Mouse (Mus musculus) small intestine, adult 2 months (tissue): Measurements from ENCODE around the gene Olfr1425. TPM values are rescaled to one million over a fixed set of nuclear protein-coding genes. Genes with fewer than 3 reads are reported as not detected.
"Not testable (repeated sequence)": the region's sequence is repeated elsewhere in the genome, so short reads cannot be mapped to it uniquely, and the experiment has no call there.

Source experiments
- H3K27ac ChIP-seq: fragments of 200-500 bp; 2 replicates; pipeline ENCODE4 v1.5.1; 2012; ENCODE audit warnings: low read depth, low read length, control low read depth, inconsistent platforms; ENCODE audit not compliant: insufficient read depth
- H3K27me3 ChIP-seq: fragments of 200-500 bp; 2 replicates; pipeline ENCODE4 v1.6.1; 2012; ENCODE audit warnings: mild to moderate bottlenecking, moderate library complexity, low read length, inconsistent platforms; ENCODE audit not compliant: control insufficient read depth, insufficient read depth
- H3K36me3 ChIP-seq: fragments of 200-500 bp; 2 replicates; pipeline ENCODE4 v1.6.1; 2012; ENCODE audit warnings: mild to moderate bottlenecking, low read length, control low read depth, inconsistent platforms; ENCODE audit not compliant: control insufficient read depth, insufficient read depth
- H3K4me1 ChIP-seq: fragments of 200-500 bp; 2 replicates; pipeline ENCODE4 v1.6.1; 2012; ENCODE audit warnings: low read length, inconsistent platforms, mixed read lengths; ENCODE audit not compliant: control insufficient read depth, insufficient read depth, insufficient read length
- H3K4me3 ChIP-seq: fragments of 200-500 bp; 2 replicates; pipeline ENCODE4 v1.5.1; 2012; ENCODE audit warnings: low read depth, mild to moderate bottlenecking, control low read depth, inconsistent platforms, low read length, moderate library complexity
- CTCF ChIP-seq: fragments of 200-500 bp; IDR thresholded peaks from 2 replicates; pipeline ENCODE4 v1.5.1; 2012; ENCODE audit warnings: low read depth, mild to moderate bottlenecking, control low read depth, inconsistent platforms, low read length, moderate library complexity, mixed read lengths; ENCODE audit not compliant: insufficient replicate concordance, insufficient read length; ENCODE audit errors: extremely low read depth
- POLR2A ChIP-seq: fragments of 200-500 bp; IDR thresholded peaks from 2 replicates; pipeline ENCODE4 v1.6.1; 2012; ENCODE audit warnings: low read depth, mild to moderate bottlenecking, control low read depth, inconsistent platforms, low read length, moderate library complexity
- WGBS: fragments of 180-500 bp; shearing (Covaris S2); methylation state at CpG from one replicate; pipeline ENCODE4 v1.1.7; 2018; 5-methylcytosine and 5-hydroxymethylcytosine counted together
- polyA plus RNA-seq: library from polyadenylated mRNA; depleted of rRNA; stranded (reverse); fragments of >200 nt; gene quantifications from 2 replicates; pipeline ENCODE4 v1.2.3, GENCODE M21; 2012; rRNA removed

The Olfr1425 gene
- polyA plus RNA-seq = not detected in 2 replicates

DNA sequence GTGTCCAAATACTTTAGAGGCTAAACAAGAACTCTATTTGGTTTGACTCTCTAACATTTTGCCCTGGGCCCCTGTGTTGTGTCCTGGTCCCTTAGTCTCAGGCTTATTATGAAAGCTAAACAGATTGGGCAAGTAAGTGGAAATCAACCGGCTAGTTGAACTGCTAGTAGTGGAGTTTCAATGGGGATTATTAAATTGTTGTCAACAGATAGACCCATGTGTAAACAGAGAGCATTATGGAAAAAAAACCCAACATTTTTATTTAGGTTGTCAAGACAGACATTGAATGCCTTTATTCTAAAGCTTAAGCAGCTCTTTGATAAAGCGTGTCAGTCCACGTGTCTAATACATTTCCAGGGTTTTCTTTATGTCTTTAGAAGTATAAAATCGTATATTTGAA lies at the start of gene Olfr1425:
Gene Olfr1425 (minus strand): TSS at position 101 of the 400 bp plus-strand sequence.
- not testable (repeated sequence) for H3K27me3 ChIP-seq, H3K27ac ChIP-seq, H3K4me3 ChIP-seq, H3K4me1 ChIP-seq, H3K36me3 ChIP-seq
- WGBS = 83% methylated on average over 4 of the region's 4 CpGs

DNA sequence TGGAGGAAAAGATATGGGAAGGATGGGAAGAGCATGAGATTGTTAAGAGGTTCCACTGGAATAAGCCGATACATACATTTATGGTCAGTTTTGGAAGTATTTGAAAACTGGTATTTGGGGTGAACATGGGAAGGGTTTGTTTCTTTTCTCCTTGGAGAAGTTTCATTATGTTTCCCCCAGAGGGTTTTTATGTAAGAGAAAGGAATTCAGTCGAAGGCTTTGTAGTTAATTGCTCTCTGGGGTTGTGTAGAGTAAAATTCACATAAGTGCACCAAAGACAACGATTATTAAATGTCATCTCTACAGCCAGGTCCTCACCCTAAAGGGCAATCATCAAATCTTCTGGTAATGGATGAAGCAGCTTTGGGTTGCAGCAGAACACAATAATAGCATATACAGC lies 45.6 kb upstream of the Olfr1425 start, which contains the start of gene Olfr76:
Gene Olfr76 (minus strand): TSS at position 101 of the 400 bp plus-strand sequence.
- WGBS = 73% methylated on average over 3 of the region's 3 CpGs
- no peak within 1 kb of the TSS for H3K27ac ChIP-seq
- H3K27me3 ChIP-seq = no peaks in the 10 kb centered on the region
- no peak within 1 kb of the TSS for H3K4me3 ChIP-seq
- H3K4me1 ChIP-seq = no peaks in the 10 kb centered on the region
- TF ChIP-seq POLR2A (no peak), CTCF (no peak)
- no peaks in the 10 kb centered on the region for H3K36me3 ChIP-seq

DNA sequence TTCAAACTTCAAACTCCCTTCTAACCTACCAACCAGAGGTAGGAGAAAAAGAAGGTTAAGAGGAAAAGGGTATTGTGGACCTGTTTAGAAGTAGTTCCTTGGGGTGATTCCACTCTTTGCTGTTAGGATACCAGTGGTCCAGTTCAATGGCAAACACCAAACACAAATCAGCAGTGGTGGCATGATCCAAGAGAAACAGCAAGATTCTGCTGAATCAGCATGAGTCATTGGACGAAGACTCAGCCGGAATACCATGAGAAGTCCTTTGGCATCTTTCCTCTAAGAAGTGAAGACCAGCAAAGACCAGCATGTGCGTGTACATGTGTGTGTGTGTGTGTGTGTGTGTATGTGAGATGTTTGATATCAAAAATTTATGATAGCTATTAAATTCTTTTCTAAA lies 38.9 kb upstream of the Olfr1425 start:
- 89% methylated on average over 3 of the region's 3 CpGs for WGBS
- H3K36me3 ChIP-seq = no peaks in the 10 kb centered on the region

DNA sequence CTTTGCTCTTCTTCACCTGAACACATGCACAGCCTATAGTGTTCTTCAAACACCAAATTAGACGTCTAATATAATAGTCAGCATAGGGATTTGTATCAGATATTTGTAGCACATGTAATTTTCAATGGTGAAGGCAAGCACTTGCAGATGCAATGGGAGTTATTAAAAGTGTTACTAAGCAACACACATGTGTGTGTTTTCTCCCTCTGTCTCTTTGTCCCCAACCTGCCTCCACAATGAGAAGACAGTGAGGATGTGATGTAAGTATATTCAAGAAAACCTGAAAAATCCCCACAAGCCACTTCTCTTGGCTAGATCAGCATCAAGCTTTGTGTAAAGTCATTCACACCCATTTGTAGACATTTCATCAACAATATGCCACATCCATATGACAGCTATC lies 38.3 kb upstream of the Olfr1425 start, which contains the start of gene Olfr1428:
Gene Olfr1428 (minus strand): TSS at position 101 of the 400 bp plus-strand sequence.
- TF ChIP-seq POLR2A (no peak), CTCF (no peak)
- Histone ChIP-seq H3K27ac (no peak within 1 kb of the TSS), H3K4me3 (no peak within 1 kb of the TSS), H3K4me1 (no peaks in the 10 kb centered on the region), H3K36me3 (no peaks in the 10 kb centered on the region), H3K27me3 (no peaks in the 10 kb centered on the region)
- whole genome bisulfite sequencing = 72% methylated on average over 1 of the region's 1 CpGs

More for the DNA sequence above, 38.9 kb upstream of the Olfr1425 start:
- Histone ChIP-seq H3K4me3 (no peak overlapping the region), H3K4me1 (no peaks in the 10 kb centered on the region), H3K27ac (no peak overlapping the region), H3K27me3 (no peaks in the 10 kb centered on the region)
- TF ChIP-seq POLR2A (no peak), CTCF (no peak)

DNA sequence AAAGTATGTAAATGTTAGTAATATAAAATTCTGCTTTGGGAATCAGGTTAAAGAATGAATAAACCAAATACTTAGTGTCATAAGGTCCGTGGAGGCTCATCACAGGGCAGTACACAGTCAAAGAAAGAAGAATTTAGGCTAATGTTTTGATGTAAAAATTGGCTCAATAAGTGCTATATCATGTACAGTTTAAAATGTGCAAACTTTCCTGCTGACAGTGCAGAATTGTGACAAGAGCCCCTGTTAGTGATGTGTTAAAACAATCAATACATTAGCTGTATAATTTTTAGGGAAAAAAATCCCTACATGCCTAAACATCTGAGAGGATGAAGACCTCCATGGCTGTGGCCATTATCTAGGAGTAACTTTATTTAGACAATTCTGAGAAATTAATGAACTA lies 36.3 kb upstream of the Olfr1425 start:
- no peaks in the 10 kb centered on the region for H3K4me1 ChIP-seq
- no peak overlapping the region for H3K4me3 ChIP-seq
- no peak overlapping the region for H3K27ac ChIP-seq
- TF ChIP-seq POLR2A = no peak
- no peak for TF ChIP-seq CTCF
- no peaks in the 10 kb centered on the region for H3K36me3 ChIP-seq
- no peaks in the 10 kb centered on the region for H3K27me3 ChIP-seq
- 36% methylated on average over 1 of the region's 1 CpGs for WGBS

DNA sequence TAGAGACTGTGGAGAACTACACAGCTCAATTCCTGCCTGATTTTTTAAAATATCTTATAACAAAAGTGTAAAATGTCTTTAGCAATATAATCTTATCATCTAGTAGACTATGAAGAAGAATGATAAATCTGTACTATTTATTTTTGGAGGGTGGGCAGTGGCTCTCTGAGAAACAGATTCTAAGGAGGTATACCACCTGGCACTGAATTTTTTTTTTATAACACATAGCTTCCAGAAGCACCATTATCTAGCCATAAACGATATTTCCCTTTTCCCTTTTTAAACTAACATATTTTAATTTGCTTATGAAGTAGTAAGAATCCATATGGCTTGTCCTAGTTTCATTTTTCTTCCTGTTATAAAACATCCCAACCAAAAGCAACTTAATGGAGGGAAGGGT lies 27.0 kb upstream of the Olfr1425 start:
- Histone ChIP-seq H3K27me3 (no peaks in the 10 kb centered on the region), H3K36me3 (no peaks in the 10 kb centered on the region), H3K27ac (no peak overlapping the region), H3K4me3 (no peak overlapping the region), H3K4me1 (no peaks in the 10 kb centered on the region)
- no peak for TF ChIP-seq CTCF
- TF ChIP-seq POLR2A = no peak
- 49% methylated on average over 1 of the region's 1 CpGs for WGBS

DNA sequence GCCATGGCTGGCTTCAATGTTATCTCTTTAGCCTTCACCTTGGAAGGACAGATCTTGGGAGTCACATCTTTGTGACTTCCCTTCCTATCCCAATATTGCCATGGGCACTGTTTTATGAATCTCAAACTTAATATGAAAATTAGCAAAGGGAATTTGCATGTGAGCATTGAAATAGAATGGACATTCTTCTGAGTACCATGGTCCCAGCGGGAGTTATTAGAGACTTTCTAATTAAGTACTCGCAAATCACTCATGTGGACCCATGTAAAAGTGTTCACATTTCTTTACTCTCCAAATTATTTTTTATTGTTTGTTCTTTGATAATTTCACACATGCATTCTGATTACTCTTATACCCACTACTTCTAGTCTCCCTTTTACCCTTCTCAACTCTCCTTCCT lies 25.7 kb upstream of the Olfr1425 start, which contains the start of gene Olfr1427:
Gene Olfr1427 (minus strand): TSS at position 101 of the 400 bp plus-strand sequence.
- TF ChIP-seq CTCF (no peak), POLR2A (no peak)
- 93% methylated on average over 2 of the region's 2 CpGs for WGBS
- H3K4me3 ChIP-seq = no peak within 1 kb of the TSS
- H3K4me1 ChIP-seq = no peaks in the 10 kb centered on the region
- H3K27me3 ChIP-seq = no peaks in the 10 kb centered on the region
- H3K27ac ChIP-seq = no peak within 1 kb of the TSS
- no peaks in the 10 kb centered on the region for H3K36me3 ChIP-seq

DNA sequence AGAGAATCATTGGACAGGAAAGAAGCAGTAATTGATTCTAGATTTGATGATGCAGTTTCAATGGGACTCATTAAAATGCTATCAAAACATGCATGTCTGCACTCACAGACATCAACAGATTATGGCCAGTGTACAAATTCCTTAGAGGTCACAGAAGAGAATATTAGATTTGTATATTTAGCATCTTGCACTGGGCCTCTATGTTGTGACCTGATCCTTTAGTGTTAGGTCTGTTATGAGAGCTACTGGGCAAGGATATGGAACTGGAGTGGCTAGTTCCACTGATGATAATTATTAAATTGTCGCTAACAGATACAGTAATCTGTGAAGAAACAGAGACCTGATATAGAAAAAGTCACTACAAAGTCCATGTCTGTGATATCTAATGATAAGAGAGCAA lies 14.4 kb upstream of the Olfr1425 start, which contains the start of gene Olfr1426:
Gene Olfr1426 (minus strand): TSS at position 101 of the 400 bp plus-strand sequence.
- 78% methylated on average over 1 of the region's 1 CpGs for WGBS
- H3K4me1 ChIP-seq = peaks cover 3% of the 10 kb centered on the region
- no peak within 1 kb of the TSS for H3K27ac ChIP-seq
- no peak within 1 kb of the TSS for H3K4me3 ChIP-seq
- no peak for TF ChIP-seq POLR2A
- no peak for TF ChIP-seq CTCF
- H3K36me3 ChIP-seq = no peaks in the 10 kb centered on the region
- no peaks in the 10 kb centered on the region for H3K27me3 ChIP-seq

DNA sequence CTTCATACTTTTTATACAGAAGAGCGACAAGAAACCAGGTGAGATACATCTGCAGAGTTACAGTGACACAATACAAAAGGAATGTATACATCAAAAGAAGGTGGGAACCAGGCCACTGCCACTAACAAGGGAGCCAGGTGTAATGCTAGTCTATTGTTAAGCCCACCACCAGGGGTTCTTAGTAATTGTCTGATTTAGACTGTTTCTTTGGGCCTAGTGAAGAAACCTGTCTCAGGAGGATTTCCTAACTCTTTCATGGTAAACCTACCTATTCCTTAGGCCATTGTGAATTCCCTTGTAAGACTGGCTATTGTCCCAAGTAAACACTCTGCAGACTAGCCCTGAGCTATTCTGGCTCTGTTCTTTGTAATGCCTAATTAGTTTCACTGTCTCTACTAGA lies 8.0 kb downstream of the Olfr1425 start:
- H3K27me3 ChIP-seq, H3K36me3 ChIP-seq, H3K4me1 ChIP-seq, H3K4me3 ChIP-seq, H3K27ac ChIP-seq: not testable (repeated sequence)
- WGBS = 79% methylated on average over 1 of the region's 1 CpGs

DNA sequence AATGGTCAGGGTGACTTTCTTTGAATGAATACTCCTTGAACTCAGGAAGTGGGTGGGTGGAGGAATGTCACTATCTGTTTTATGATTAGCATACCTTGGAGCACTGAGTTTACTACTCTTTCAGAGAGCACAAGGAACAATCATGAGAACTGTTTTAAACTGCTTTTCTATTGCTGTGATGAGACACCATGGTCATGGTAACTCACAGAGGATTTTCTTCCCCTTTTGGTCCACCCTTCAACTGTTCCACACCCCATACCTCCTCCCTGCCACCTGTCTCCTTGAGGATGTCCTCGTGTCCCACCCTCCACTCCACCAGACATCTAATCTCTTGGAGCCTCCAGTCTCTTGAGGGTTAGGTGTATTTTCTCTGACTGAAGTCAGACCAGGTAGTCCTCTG lies 9.7 kb downstream of the Olfr1425 start:
- H3K27ac ChIP-seq, H3K4me3 ChIP-seq: not testable (repeated sequence)
- WGBS = 61% methylated on average over 1 of the region's 1 CpGs

DNA sequence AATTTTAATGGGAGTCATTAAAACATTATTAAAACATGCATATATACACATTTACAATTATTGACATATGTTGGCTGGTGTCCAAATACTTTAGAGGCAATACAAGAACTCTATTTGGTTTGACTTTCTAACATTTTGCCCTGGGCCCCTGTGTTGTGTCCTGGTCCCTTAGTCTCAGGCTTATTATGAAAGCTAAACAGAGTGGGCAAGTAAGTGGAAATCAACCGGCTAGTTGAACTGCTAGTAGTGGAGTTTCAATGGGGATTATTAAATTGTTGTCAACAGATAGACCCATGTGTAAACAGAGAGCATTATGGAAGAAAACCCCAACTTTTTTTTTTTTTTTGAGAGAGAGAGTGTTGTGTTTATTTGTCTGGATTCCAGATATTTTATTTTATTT lies 14.9 kb downstream of the Olfr1425 start, which contains the start of gene Olfr1424:
Gene Olfr1424 (minus strand): TSS at position 101 of the 400 bp plus-strand sequence.
- not testable (repeated sequence) for H3K36me3 ChIP-seq, H3K4me1 ChIP-seq, H3K27ac ChIP-seq, H3K27me3 ChIP-seq, H3K4me3 ChIP-seq
- 87% methylated on average over 1 of the region's 1 CpGs for WGBS

More for the DNA sequence above, 9.7 kb downstream of the Olfr1425 start:
- H3K36me3 ChIP-seq, H3K4me1 ChIP-seq, H3K27me3 ChIP-seq: not testable (repeated sequence)
